Mouse (Mus musculus) kidney, embryonic 16.5 days (tissue): ENCODE measurements at regions not wholly inside any gene's neighbourhood (a gene's known extent, or its start where the extent isn't known, plus 50 kb on each side); places are given as distances from the start of the nearest gene placed in this dataset.

Experiments used
- ATAC-seq: fragments of 200-750 bp; cut with Nextera tagmentation; 2 replicates; pipeline ENCODE4 v1.8.0; 2017; ENCODE audit warnings: moderate TSS enrichment; ENCODE audit not compliant: low FRiP score, low TSS enrichment
- H3K27ac ChIP-seq: fragments of 300-500 bp; sonication (generic); 2 replicates; pipeline ENCODE4 v1.5.1; 2014; ENCODE audit warnings: low read length
- H3K27me3 ChIP-seq: fragments of 300-500 bp; sonication (generic); 2 replicates; pipeline ENCODE4 v1.6.1; 2014; ENCODE audit warnings: low read length, control low read depth, mixed read lengths; ENCODE audit not compliant: insufficient read depth
- H3K36me3 ChIP-seq: fragments of 300-500 bp; sonication (generic); 2 replicates; pipeline ENCODE4 v1.6.1; 2014; ENCODE audit warnings: low read length, control low read depth, mixed read lengths; ENCODE audit not compliant: insufficient read depth
- H3K4me1 ChIP-seq: fragments of 300-500 bp; sonication (generic); 2 replicates; pipeline ENCODE4 v1.6.1; 2014; ENCODE audit warnings: low read length, control low read depth, mixed read lengths; ENCODE audit not compliant: insufficient read depth
- H3K4me2 ChIP-seq: fragments of 300-500 bp; sonication (generic); replicated peaks from 2 replicates; pipeline ENCODE4 v1.6.1; 2014; ENCODE audit warnings: low read depth, low read length
- H3K4me3 ChIP-seq: fragments of 300-500 bp; sonication (generic); 2 replicates; pipeline ENCODE4 v1.5.1; 2014; ENCODE audit warnings: mild to moderate bottlenecking, low read length
- H3K9ac ChIP-seq: fragments of 300-500 bp; sonication (generic); replicated peaks from 2 replicates; pipeline ENCODE4 v1.6.1; 2014; ENCODE audit warnings: low read length
- H3K9me3 ChIP-seq: fragments of 300-500 bp; sonication (generic); 2 replicates; pipeline ENCODE4 v1.6.1; 2016; ENCODE audit warnings: low read length, control low read depth
- WGBS: fragments of 180-500 bp; shearing (Covaris S2); extraction: QIAGEN DNeasy Blood & Tissue Kit; methylation state at CpG from one replicate; pipeline ENCODE4 v1.1.7; 2014; 5-methylcytosine and 5-hydroxymethylcytosine counted together

DNA sequence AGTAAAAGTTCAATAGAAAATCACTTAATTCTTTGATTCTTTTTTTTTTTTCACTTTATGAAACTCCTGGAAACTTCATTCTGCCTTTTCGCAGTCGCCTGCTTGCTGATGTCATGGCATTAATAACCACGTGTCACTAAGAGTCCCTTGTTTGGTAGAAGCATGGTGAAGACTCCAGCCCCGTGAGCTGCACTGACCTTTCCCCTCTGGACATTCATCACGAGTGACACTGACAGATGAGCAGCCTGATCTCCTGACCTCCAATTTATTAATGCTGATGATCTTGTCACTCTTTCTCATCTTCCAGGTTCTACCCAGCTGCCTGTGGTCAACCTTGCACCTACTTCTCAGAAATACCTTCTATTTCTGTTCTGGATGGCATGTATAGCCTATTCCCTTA is 867.1 kb upstream of the Slit2 start:
- no peak overlapping the region for H3K27ac ChIP-seq
- H3K4me1 ChIP-seq: no peaks in the 10 kb centered on the region
- no peaks in the 10 kb centered on the region for H3K27me3 ChIP-seq
- ATAC-seq: no peak
- 59% methylated on average over 5 of the region's 5 CpGs for WGBS
- H3K9me3 ChIP-seq: no peaks in the 10 kb centered on the region
- no peak overlapping the region for H3K4me3 ChIP-seq
- H3K4me2 ChIP-seq: no peak overlapping the region
- no peak overlapping the region for H3K9ac ChIP-seq
- H3K36me3 ChIP-seq: no peaks in the 10 kb centered on the region

DNA sequence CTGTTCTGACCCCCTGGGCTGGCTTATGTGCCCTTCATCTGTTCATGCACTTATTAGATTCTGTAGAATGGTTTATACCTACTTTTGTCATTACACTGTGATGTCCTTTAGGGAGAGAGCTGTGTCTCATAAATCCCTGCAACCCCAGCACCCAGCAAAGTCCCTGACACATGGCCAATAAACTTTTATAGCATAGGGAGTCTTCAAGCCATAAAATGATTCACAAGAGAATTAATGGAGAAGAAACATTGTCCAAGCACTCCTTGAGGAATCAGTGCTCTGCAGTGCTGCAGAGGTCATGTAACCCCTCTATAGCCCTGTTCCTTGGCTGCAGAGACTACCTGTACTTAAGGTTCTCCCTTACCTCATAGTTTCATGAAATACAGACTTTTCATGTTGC is 887.2 kb upstream of the Slit2 start:
- H3K27ac ChIP-seq: no peak overlapping the region
- H3K9me3 ChIP-seq: no peaks in the 10 kb centered on the region
- H3K4me3 ChIP-seq: no peak overlapping the region
- no peaks in the 10 kb centered on the region for H3K4me1 ChIP-seq
- H3K36me3 ChIP-seq: no peaks in the 10 kb centered on the region
- H3K9ac ChIP-seq: no peak overlapping the region
- peaks cover 4% of the 10 kb centered on the region; the same call in 1 of the 2 replicates for H3K27me3 ChIP-seq
- peak; percentile 89 for ATAC-seq
- H3K4me2 ChIP-seq: no peak overlapping the region

DNA sequence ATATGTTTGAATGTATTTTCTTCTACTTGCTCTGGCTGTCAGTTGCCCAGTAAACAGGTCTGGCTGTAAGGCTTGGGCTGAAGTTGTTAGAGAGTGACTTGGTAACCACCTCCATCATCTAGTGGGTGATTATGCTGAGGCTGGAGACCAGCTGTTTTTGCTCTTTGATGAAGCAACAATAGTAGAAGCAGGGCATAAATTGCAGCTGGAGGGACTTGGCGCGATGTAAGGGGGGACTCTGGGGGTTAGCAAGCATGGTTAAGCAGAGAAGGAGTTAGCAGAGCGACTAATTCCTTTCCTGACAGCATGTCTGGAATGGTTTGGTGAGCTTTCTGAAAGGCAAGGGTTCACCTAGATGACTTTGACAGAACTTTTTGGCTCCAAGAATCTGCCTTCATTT is 930.0 kb upstream of the Slit2 start:
- ATAC-seq: peak; percentile 70; the same call in 1 of the 2 replicates
- no peaks in the 10 kb centered on the region for H3K36me3 ChIP-seq

DNA sequence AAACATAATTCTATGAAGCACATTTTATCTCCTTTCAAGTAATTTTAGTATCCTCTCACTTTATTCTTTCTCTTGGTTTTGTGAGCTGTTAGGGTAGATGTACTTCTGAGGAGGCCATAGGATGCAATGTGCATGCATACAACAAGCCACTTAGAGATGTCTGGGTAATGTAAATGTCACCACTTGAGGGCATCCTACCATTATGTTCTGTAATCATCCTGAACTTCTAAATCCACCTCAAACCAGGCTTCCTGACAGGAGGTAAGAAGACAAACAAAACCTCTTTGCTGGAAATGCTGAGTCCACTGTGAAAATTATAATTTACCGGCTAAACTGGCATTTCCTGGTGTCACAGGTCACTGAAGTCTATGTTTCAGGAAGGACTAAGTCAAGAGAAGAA is 946.2 kb upstream of the Slit2 start:
- Histone ChIP-seq H3K4me3 (no peak overlapping the region), H3K36me3 (no peaks in the 10 kb centered on the region), H3K27me3 (no peaks in the 10 kb centered on the region), H3K4me1 (no peaks in the 10 kb centered on the region), H3K4me2 (no peak overlapping the region), H3K9me3 (no peaks in the 10 kb centered on the region), H3K9ac (no peak overlapping the region), H3K27ac (no peak overlapping the region)
- WGBS: 14% methylated on average over 1 of the region's 1 CpGs
- no peak for ATAC-seq

More for the DNA sequence above, 930.0 kb upstream of the Slit2 start:
- H3K9me3 ChIP-seq: no peaks in the 10 kb centered on the region
- 10% methylated on average over 3 of the region's 3 CpGs for WGBS
- peaks cover 10% of the 10 kb centered on the region; the same call in 1 of the 2 replicates for H3K4me1 ChIP-seq
- no peaks in the 10 kb centered on the region for H3K27me3 ChIP-seq
- no peak overlapping the region for H3K4me2 ChIP-seq
- no peak overlapping the region for H3K9ac ChIP-seq
- H3K27ac ChIP-seq: no peak overlapping the region
- no peak overlapping the region for H3K4me3 ChIP-seq

DNA sequence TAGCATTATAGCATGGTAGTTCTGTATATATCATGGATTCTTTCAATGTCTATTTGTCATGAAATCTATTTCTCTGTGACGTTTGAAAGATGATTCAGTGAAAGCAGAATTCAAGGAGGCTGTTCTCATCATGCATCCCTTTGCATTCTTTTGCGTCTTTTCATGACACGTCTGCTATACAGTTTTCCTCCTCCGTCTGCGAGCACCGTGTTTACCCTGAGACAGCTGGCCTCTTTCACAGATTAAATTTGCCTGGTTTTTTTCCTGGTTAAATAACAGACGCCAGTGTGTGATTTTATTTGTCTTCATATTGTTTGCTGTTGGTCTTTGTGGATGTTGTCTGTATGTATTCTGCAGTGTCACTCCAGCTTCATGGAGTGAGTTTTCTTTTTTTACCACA is 948.9 kb upstream of the Slit2 start:
- Histone ChIP-seq H3K4me1 (no peaks in the 10 kb centered on the region), H3K4me3 (no peak overlapping the region), H3K27ac (no peak overlapping the region), H3K27me3 (no peaks in the 10 kb centered on the region), H3K9ac (no peak overlapping the region), H3K9me3 (no peaks in the 10 kb centered on the region), H3K36me3 (no peaks in the 10 kb centered on the region), H3K4me2 (no peak overlapping the region)
- WGBS: 50% methylated on average over 7 of the region's 7 CpGs
- ATAC-seq: no peak

DNA sequence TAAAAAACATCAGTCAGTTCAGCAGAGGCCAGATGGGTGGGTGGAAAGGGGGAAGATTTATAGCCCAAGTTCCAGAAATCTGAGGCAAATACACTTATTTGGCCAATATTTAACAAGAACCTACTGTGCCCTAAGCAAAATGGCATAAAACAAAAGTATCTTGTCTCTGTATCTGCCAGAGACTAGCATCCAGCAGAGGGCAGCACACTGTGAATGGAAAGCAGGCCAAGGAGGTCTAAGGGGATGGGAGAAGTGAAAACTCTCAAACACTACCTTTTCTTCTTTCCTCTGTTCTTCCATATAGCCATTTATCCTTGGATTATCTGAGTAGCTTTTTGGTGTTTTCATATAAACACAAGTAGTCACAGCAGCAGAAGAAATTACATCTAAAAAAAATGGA is 968.6 kb upstream of the Slit2 start:
- Histone ChIP-seq H3K9me3 (no peaks in the 10 kb centered on the region), H3K4me3 (no peak overlapping the region), H3K9ac (no peak overlapping the region), H3K27me3 (no peaks in the 10 kb centered on the region), H3K4me2 (no peak overlapping the region), H3K4me1 (no peaks in the 10 kb centered on the region), H3K27ac (no peak overlapping the region), H3K36me3 (no peaks in the 10 kb centered on the region)
- ATAC-seq: no peak

DNA sequence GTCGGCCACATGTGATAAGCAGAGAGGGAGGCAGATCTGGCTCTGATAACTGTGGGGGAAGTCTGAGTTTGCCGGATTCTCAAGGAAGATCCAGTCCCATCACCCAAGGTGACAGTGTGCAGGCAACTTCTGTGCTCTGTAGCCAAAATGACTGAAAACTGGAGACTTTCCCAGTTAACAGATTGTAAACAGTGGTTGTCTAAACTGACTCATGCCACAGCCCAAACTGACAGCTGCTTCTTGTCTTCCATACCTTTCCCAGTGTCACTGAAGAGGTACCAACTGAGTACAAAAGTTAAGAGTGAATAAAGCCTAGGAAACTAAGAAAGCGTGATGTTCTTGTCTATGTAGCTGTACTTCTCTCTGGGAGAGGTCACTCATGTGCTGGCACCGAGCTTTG is 990.4 kb upstream of the Slit2 start:
- 74% methylated on average over 4 of the region's 4 CpGs for WGBS
- no peak overlapping the region for H3K27ac ChIP-seq
- ATAC-seq: no peak

DNA sequence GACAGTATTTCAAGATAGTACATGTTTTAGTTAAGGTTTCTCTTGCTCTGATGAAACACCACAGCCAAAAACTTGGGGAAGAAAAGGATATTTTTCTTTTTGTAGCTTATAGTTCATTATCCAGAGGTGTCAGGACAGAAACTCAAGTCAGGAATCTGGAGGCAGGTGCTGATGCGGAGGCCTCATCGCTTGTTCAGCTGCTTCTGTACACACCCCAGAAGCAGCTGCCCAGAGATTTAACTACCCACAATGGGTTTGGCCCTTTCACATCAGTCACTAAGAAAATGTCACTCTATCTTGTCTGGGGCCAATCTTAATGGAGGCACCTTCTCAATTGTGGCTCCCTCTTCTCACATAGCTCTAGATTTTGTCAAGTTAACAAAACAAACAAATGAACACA is 996.4 kb upstream of the Slit2 start:
- Histone ChIP-seq H3K27me3 (no peaks in the 10 kb centered on the region), H3K4me2 (no peak overlapping the region), H3K27ac (no peak overlapping the region), H3K4me1 (no peaks in the 10 kb centered on the region), H3K9ac (no peak overlapping the region), H3K36me3 (no peaks in the 10 kb centered on the region), H3K9me3 (no peaks in the 10 kb centered on the region), H3K4me3 (no peak overlapping the region)
- WGBS: 84% methylated on average over 2 of the region's 2 CpGs
- no peak for ATAC-seq

More for the DNA sequence above, 990.4 kb upstream of the Slit2 start:
- no peaks in the 10 kb centered on the region for H3K36me3 ChIP-seq
- no peak overlapping the region for H3K4me2 ChIP-seq
- no peaks in the 10 kb centered on the region for H3K27me3 ChIP-seq
- no peak overlapping the region for H3K9ac ChIP-seq
- no peaks in the 10 kb centered on the region for H3K4me1 ChIP-seq
- no peaks in the 10 kb centered on the region for H3K9me3 ChIP-seq
- no peak overlapping the region for H3K4me3 ChIP-seq

DNA sequence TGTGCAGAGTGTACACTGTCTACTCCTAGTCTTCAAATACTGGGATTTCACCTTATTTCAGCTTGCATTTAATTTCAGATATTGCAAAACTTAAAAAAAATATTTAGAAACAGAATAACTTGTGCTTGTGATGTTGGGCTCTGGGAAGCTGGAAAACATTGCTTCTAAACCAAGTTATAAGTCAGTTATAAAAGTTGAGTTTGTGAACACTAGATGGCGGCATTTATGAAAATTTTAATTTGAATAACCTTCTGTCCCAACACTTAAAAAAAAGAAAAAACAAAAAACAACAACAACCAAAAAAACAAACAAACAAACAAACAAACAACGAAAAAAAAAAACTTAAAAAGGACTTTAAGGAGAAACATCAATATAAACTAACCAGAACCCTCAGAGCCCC is 1002.6 kb upstream of the Slit2 start:
- no peak overlapping the region for H3K9ac ChIP-seq
- H3K36me3 ChIP-seq: no peaks in the 10 kb centered on the region

DNA sequence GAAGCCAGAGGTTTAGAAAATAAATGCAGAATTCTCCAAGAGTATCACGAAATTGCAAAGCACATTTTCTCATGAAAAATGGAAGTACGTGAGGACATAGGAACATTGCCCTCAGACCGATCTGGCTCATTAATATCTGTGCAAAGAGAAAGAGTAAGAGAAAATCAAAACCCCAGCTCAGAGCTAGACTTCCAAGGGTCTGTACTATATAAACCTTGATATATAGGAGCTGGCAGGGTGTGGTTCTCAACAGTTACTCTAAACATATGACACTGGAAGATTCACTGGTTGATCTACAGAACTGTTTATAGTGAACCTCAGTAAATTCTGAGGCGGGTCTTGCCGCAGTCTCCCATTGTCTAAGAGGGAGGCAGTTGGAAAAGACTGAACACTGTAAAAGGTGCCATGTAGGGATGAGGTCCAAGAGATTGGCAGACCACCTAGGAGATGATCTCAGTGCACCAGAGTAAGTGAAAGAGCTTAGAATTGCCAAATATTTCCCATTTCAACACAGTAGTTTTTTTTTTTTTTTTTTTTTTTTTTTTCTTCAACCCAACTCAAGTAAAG is 1014.0 kb upstream of the Slit2 start:
- Histone ChIP-seq H3K9me3 (no peaks in the 10 kb centered on the region), H3K27ac (no peak overlapping the region), H3K4me2 (no peak overlapping the region), H3K36me3 (no peaks in the 10 kb centered on the region), H3K27me3 (no peaks in the 10 kb centered on the region), H3K4me3 (no peak overlapping the region), H3K4me1 (no peaks in the 10 kb centered on the region), H3K9ac (no peak overlapping the region)
- ATAC-seq: no peak
- WGBS: 76% methylated on average over 5 of the region's 5 CpGs

More for the DNA sequence above, 1002.6 kb upstream of the Slit2 start:
- 88% methylated on average over 2 of the region's 2 CpGs for WGBS
- H3K4me3 ChIP-seq: no peak overlapping the region
- ATAC-seq: no peak
- no peaks in the 10 kb centered on the region for H3K9me3 ChIP-seq
- no peak overlapping the region for H3K27ac ChIP-seq
- no peaks in the 10 kb centered on the region for H3K27me3 ChIP-seq
- H3K4me2 ChIP-seq: no peak overlapping the region
- H3K4me1 ChIP-seq: no peaks in the 10 kb centered on the region
